Mouse (Mus musculus): ENCODE results near the gene Plbd1.

Gene Plbd1

DNA sequence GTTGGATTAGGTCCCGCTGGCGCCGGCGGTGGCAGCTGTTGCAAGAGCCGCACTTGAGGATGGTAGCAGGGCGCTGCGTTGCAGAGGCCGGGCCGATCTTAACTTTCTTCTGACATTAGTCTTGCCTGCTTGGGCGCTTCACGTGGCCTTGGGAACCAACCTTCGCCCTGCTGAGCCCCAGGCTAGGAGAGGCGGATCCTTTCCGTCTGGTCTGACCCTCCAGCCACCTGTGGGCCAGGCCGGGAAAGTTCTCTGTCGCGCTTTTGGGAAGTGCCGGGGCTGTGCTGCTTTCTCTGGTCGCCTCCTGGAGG, at the start of gene Plbd1:
Plbd1 (minus strand) TSS at position 223 of the 311 bp plus-strand sequence.
- DNase-seq (ENCODE audit: low read depth, low spot score), result no peak

DNA sequence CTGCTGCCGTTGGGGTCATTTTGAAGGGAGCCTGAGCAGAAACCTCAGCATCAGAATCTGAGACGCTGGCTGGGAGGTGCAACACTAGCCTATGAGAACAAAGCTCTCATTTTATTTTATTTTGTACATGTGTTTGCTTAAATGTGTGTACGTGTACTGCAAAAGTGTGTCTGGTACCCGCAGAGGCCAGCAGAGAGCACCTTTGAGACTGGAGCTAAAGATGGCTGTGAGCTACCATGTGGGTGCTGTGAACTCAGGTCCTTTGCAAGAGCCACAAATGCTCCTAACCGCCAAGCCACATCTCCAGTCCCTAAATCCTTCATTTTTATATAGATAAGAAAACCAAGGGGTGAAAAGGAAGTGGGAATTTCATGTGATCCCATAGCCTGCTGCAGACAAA, 48.7 kb upstream of the Plbd1 start:
- DNase-seq (ENCODE audit: low read depth, low spot score), result no peak

DNA sequence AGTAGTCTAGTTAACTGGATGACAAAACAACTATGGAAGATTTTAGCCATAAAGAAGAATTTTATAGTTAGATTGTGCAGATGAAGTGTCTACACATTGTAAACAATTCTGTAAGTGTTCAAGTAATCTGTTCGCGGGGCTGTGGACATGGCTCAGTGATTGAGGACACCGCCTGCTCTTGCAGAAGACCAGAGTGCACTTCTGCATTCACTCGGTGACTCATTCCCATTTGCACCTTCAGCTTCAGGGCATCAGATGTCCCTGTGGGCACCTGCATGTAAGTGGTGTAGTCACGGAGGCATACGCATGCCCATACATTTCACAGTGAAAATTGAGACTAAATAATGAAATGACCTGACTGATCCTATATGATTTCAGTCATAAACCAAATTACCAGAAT, 46.9 kb upstream of the Plbd1 start:
- no peak for DNase-seq (ENCODE audit: low read depth, low spot score)

DNA sequence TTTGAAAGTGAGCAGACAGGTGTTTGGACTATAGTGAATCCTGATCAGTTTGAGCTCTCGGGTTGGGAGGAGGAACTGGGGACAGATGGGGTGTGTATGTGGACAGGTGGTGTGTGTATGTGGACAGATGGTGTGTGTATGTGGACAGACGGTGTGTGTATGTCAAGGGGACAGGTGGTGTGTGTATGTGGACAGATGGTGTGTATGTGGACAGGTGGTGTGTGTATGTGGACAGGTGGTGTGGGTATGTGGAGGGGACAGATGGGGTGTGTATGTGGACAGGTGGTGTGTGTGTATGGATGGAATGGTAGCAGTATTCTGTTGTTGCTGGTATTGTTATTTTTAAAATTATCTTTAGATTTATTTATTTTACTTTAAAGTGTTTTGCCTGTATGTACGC, 40.1 kb upstream of the Plbd1 start:
- DNase-seq (ENCODE audit: low read depth, low spot score), result no peak

DNA sequence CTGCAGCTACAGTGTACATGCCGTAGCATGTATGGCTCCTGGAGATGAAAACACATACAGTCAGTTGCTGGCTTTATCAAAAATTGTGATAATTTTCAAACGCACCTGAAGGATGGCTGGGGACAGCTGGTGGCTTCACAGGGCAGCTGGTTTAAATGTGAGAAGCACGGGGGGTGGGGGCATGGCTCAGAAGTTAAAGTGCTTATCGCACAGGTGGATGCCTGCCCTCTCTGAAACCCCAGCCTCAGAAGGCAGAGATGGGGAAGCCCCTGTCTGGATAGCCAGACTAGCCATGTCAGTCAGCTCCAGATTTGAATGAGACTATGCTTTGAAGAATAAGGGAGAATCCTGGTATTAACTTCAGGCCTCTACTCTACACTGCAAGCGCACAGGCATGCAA, 39.5 kb upstream of the Plbd1 start:
- no peak for DNase-seq (ENCODE audit: low read depth, low spot score)

DNA sequence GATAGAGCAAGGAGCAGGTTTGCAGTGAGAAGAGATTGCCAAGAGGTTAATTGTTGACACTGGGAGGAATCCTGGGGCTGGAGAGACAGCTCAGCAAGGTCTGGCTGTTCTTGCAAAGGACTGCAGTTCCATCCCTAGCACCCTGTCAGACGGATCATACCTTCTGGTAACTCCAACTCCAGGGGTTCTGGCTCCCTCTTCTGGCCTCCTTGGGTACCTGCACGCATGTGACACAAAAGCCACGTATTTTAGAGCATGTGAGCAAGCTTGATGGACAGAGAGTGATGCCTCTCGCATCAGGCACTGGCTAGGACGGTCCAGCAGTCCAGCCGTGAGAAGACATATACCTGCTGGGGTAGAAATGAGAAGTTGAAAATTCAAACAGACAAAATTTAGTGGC, 29.6 kb upstream of the Plbd1 start:
- no peak for DNase-seq (ENCODE audit: low read depth, low spot score)

DNA sequence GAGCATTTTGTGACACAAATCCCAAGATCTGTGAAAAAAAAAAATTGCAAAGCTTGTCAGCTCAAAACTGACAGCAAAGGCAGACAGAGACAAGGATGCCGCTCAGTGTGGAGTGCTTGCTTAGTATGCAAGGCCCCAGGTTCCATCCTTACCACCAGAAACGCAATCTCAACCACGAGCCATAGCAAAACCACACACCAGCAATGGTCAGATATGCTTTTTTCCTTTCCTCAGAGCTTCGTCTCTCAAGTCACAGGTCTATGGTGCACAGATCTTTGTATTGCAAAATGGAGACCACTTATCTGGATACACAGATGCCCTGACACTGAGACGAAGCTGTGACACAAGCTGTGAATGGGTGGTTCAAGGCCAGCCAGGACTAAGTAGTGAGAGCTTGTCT, 28.8 kb upstream of the Plbd1 start:
- DNase-seq (ENCODE audit: low read depth, low spot score), result no peak

DNA sequence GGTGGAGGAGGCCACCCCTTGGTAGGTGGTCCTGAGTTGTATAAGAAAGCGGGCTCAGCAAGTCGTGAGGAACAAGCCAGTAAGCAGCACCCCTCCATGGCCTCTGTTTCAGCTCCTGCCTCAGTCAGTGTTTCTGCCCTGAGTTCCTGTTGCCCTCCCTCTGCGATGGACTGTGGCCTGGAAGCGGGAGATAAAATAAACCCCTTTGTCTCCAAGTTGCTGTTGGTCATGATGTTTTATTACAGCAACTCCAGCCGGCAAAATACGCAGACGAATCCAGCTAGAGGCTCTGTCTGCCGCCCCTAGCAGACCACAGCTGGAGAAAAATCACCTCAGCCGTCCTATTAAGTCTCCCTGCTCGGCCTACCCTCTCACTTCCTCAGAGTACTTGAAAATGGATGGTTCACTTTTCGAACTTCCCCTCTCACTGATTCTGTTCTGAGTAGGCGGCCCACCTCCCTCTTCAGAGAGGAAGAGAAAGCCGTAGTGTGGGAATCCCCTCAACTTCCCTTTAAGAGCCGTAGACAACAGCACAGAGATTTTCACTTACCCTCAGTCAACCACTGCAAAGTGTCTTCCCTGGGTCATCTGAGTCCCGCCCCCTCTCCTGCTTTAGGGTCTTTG, 28.2 kb upstream of the Plbd1 start:
- no peak for DNase-seq (ENCODE audit: low read depth, low spot score)

DNA sequence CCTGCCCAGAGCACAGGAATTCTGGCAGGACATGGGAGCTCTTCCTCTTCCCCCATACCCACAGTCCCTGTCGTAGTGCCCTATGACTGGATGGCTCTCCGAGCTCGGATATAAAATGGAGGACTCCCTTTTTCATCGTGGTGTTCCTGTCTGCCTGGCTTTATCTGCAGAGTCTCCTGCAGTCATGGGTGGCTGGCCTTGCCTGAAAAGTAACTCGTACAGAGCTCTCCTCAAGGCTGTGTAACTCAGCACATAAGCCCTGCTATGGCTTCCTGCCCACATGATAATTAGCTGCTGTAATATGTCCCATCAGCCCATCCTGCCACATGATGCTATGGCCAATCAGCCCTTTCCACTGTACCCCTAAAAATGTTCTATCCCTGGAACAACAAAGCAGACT, 23.7 kb upstream of the Plbd1 start:
- DNase-seq (ENCODE audit: low read depth, low spot score), result no peak

DNA sequence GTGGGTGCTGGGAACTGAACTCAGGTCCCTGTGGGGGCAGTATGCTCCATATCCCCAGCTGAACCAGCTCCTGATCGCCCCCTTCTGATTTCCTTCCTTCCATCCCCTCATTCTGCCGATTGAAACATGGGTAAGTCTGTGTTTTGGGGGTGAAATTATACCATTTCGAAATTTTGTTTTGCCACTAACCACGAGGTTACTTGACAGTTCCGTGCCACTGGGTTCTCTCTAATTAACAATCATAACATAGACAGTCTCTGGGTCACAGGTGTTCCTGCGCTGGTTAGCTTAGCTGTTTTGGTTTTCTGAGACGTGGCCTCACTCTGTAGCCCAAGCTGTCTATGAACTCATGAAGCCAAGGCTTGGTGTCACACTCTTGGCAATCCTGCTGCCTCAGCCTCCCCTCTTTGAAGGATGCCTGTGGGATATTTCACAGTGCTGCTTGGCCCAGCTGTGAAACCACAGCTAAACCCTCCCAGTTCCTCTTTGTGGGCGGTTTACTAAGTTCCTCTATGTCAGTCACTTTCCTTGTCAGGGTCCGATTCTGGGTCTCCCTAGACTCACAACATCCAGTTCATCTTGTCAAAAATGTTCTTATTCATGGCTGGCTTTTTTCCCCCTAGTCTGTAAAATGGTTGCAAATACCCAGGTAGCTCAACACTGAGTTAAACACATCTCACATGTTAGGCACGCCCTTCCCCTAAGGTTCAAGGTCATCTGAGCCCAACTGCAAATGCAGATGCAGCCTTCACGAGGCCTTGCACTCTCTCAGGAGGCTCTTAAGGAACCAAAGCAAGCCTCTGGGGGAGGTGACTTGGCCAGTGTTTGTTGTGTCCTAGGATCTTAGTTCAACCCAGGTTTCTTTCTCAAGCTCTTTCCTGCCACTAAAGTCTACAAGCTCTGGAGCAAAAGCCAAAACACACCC, 21.9 kb upstream of the Plbd1 start:
- no peak for DNase-seq (ENCODE audit: low read depth, low spot score)

DNA sequence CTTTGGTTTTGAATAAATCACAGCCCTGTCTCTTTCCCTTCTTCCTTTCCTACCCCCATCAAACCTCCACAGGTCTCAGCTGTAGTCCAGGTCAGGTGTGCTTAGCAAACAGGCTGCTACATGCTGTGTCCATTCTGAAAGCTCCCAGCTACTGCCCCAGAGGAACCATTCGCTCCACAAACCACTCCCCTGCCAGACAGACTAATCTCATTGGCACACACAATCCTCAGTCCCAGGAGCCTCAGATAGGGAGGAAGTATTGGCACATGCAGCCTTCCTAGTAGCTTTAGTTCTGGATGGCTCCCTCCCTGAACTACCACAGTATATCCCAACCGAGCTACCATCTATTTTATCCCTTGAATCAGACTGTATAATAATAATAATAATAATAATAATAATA, 17.7 kb upstream of the Plbd1 start:
- DNase-seq (ENCODE audit: low read depth, low spot score), result no peak

DNA sequence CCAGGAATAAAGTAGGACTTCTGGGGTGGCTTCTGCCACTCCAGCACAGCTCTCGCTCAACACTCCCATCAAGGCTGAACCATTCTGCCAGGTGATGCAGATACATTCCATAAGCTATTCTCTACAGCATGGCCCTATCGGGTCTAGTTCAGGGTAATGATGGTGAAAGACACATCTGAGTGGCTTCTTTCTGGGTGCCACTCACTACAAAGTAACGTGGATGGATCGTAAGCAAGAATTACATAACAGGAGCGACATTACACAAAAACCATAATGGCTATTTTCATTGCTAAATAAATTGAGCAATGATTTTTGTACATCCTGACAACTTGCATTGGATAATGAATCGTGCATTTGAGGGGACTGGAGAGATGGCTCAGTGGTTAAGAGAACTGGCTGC, 13.2 kb upstream of the Plbd1 start:
- DNase-seq (ENCODE audit: low read depth, low spot score), result no peak

DNA sequence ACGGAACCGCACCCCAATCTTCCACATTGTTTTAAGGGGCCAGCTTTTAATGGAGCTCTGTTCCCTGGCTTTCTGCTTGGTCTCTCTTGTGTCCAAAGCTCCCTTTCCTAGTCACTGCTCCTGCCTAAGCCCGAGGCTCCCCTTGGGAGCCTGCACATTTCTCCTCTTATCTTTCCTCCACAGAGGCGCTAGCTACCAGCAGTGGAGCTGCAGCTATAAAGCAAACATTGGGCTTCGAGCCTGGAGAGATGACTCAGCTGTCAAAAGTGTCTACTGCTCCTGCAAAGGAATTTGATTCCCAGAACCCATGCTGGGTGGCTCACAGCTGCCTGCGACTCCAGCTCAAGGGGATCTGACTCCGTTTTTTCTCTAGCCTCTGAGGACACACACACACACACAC, 10.7 kb upstream of the Plbd1 start:
- DNase-seq (ENCODE audit: low read depth, low spot score), result no peak

DNA sequence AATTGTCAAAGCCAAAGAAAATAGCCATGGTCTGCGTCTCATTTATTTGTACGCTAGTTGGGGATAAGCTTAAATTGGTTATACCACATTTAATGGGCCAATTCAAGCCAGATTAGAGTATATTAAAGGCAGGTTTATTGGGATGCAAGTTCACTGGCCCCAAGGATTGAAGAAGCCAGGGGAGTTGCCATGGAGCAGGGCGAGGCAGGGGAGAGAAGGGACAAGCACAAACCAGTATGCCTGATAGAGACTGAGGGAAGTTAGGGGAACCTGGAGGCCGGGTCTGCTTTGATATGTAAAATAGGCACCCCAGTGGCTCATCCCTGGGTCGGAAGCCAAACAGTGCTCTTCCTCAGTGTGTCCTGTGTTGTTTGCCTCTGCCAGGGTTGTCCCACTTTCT, 7.5 kb upstream of the Plbd1 start:
- no peak for DNase-seq (ENCODE audit: low read depth, low spot score)

DNA sequence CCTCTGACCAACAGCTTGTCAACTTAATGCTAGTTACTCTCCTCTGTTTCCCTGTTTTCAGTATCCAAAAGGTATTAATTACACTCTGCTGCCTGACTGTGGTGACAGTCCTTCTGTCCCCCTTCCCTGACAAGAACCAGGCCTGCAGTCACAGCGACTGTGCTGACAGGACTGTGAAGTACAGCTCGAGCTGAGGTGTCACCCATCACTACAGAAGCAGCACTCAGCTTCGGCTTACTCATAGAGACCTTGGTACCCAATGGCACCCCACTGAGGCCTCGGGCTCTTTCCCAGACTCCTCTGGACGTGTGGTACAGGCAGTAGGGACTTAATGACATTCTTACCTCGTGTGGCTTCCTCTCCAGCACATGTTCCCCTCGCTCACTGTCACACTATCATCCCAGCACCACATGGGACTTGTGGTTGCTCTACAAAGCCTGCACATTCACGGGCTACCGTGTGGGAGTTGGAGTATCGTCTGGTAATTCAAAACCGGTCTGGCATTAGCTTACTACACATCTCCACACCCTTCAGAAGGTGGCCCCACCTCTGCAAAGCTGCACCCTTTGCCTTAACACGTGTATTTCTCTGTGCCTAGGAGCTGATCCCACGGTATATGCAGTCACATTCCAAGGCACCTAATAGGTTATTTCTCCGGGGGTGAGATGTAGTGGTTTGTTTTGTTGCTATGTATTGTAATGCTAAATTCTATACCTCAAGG, 6.7 kb upstream of the Plbd1 start:
- no peak for DNase-seq (ENCODE audit: low read depth, low spot score)

DNA sequence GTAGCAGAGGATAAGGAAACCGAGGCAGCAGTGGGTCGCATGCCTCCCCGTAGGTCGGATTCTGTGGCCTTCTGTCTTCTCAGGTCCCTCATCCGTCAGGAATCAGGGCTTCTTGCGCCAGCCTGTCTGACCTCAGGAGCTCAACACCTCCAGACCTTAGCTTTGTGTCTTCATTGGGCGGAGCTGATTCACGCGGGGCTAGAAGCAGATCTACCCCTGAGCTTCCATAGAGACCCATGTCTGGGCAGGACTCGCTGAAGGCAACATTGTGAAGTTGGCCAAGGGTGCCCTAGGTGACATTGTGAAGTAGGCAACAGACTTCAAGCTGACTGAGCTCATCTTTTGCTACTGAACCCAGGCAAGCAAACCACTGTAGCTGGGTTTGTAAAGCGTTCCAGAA, 335 bp upstream of the Plbd1 start:
- no peak for DNase-seq (ENCODE audit: low read depth, low spot score)

DNA sequence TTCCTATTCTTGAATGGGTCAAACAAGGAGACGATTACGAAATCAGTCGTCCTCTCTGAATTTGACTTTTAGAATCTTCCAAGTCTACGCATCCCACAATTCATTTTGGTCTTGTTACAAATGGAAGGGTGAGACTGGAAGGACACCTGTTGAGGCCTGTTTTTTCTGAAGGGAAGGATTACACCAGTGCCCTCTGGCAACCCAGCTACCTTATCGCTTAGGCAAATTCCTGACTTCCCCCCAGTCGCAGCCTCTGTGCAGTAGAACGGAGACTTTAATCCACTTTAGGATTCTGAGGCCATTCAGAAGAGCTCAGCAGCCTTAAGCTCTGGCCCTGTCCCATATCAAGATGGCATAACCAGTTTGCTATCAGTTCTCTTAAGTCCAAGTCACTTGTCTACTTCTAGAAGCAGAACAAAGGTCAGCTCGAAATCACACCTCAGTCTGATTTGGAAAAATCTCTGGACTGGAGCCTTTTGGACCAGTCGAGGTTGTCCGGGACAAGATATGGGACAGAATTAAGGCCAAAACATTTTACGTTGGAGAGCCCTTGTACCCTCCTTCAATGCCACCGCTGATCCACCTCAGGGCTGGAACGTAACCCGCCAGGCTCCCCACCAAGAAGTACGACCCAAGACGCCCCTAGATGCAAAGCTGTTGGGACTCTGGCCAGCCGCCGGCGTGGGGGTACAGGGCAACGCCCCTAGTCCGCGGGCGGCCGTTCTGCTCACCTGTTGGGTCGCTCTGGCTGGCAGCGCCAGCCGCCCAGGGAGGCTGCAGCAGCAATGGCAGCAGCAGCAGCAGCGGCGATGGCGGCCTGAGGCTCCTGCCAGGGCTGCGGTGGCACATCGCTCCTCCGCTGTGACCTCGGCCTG, 660 bp downstream of the Plbd1 start:
- DNase-seq (ENCODE audit: low read depth, low spot score), result no peak

DNA sequence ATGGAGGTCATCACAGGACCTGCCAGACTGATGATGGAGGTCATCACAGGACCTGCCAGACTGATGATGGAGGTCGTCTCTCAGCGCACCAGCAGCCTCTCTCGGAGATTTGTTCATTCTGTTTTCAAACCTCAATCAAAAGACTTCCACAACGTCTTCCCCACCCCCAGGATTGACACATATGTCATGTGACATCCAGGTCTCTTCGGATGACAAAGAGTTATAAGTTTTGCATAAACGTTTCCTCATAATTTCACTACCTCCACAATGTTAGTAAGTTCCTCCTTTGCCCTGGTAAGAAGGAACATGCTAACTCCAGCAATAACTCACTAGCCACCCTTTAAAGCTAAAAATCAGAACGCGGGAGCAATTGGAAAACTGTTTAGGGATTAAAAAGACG, 2.5 kb downstream of the Plbd1 start:
- no peak for DNase-seq (ENCODE audit: low read depth, low spot score)

DNA sequence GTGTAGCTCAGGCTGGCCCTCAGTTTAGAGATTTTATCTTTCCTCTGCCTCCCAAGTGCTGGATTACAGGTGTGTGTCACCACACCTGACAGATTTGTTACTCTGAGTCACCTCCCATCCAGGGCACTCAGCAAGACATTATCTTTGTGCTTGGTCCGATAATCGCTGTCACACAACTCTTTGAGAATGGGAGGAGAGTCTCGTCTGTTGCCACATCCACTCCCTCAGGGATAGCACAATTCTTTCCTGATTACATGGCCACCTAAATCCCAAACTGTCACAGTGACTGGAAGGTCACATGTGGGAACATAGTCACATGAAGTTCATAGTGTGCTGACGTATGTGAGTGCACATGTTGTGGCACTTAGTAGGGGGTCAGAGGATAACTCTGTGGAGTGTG, 3.4 kb downstream of the Plbd1 start:
- no peak for DNase-seq (ENCODE audit: low read depth, low spot score)

DNA sequence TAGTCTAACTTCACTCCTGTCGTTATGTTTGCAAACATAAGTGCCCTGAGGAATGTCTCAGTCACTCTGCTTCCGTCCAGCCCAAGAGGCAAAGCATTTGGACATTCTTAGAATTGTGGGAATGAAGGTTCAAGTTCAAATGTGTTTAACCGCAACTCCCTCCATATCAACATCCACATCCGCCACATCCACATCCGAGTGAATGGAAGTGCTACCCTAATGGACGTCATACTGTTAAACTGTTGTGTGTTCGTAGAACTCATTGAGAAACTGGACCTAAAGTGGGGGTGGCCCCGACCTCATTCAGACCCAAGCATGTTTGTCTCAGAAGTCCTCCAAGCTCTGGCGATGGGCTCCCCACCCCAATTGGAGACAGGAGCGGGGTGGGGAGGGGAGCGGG, 5.9 kb downstream of the Plbd1 start:
- no peak for DNase-seq (ENCODE audit: low read depth, low spot score)

DNA sequence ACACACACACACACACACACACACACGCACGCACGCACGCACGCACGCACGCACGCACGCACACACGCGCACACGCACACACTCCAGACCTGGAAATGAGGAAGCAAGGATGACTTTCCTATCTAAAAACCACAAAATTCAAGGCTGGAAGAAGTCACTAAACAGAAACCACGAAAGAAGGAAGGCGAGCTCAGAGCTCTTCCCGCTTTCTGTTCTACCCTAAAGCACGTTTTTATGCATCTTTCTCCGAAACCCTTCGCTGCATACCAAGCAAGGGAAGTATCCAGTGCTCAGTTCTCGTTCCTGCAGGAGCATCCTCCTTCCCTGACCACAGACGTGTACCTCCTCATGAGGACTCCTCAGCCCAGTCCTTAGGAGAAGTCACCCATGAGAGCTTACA, 7.3 kb downstream of the Plbd1 start:
- DNase-seq (ENCODE audit: low read depth, low spot score), result no peak

DNA sequence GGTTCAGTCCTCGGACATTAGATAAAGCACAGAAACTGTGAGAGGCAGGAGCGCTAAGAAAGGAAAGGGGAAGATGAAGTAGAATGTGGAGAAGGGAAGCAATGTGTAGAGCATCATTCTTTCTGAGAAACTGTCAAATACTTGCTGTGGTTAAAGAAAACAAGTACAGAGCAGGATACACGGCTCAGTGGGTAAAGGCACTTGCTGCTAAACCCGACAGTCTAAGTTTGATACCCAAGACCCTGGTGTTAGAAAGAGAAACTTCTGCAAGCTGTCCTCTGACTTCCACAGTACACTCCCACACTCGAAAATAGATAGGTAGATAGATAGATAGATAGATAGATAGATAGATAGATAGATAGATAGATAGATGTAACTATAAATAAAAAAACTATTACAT, 8.4 kb downstream of the Plbd1 start:
- no peak for DNase-seq (ENCODE audit: low read depth, low spot score)

All from WW6 (cell line).